Mouse (Mus musculus): ENCODE results near the gene Coasy. TPM values are rescaled to one million over a fixed set of nuclear protein-coding genes. Genes with fewer than 3 reads are reported as not detected.

Coasy gene
- polyA plus RNA-seq, 1 experiment from 2014 or later: 28.0 TPM

DNA sequence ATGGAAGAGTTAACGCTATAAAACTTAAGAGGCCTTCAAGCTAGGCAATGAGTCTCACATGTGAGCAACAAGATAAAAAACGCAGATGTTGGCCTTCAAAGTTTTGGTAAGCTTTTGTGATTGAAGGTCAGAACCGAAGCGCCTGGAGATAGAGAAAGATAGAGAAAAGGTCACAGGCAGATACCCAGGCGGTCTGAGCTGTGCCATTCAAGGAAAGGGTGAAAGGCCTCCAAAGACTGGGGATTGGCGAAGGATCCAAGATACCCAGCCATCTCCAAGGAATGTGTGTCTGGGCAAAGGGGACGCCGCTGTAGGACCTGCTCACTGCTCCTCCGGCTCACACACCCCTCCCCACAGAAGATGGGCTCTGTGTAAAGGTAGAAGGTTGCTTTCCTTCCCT is 17.4 kb upstream of the Coasy start:
- WGBS: 77% methylated on average over 9 of the region's 9 CpGs
- H3K9me3 ChIP-seq (ENCODE audit: control insufficient read depth): no peaks in the 10 kb centered on the region
- no peak overlapping the region for H3K4me2 ChIP-seq (replicated peaks; ENCODE audit: low read depth)
- no peak overlapping the region for H3K9ac ChIP-seq (ENCODE audit: low read depth, low read length)
- ATAC-seq: no peak
- no peak overlapping the region for H3K4me3 ChIP-seq (ENCODE audit: low read depth, low read length)
- H3K36me3 ChIP-seq (ENCODE audit: control insufficient read depth, insufficient read depth): peaks cover 7% of the 10 kb centered on the region
- H3K4me1 ChIP-seq (replicated peaks; ENCODE audit: control insufficient read depth, insufficient read depth, low read length): peaks cover 16% of the 10 kb centered on the region; the same call in 1 of the 2 replicates
- no peak for TF ChIP-seq CTCF (IDR thresholded peaks at IDR 0.05; ENCODE audit: low read depth)
- H3K27ac ChIP-seq (ENCODE audit: low read depth, low read length): peak overlapping the region; percentile 92; the same call in 1 of the 2 replicates
- no peaks in the 10 kb centered on the region for H3K27me3 ChIP-seq (replicated peaks; ENCODE audit: control insufficient read depth, insufficient read depth, low read length)

DNA sequence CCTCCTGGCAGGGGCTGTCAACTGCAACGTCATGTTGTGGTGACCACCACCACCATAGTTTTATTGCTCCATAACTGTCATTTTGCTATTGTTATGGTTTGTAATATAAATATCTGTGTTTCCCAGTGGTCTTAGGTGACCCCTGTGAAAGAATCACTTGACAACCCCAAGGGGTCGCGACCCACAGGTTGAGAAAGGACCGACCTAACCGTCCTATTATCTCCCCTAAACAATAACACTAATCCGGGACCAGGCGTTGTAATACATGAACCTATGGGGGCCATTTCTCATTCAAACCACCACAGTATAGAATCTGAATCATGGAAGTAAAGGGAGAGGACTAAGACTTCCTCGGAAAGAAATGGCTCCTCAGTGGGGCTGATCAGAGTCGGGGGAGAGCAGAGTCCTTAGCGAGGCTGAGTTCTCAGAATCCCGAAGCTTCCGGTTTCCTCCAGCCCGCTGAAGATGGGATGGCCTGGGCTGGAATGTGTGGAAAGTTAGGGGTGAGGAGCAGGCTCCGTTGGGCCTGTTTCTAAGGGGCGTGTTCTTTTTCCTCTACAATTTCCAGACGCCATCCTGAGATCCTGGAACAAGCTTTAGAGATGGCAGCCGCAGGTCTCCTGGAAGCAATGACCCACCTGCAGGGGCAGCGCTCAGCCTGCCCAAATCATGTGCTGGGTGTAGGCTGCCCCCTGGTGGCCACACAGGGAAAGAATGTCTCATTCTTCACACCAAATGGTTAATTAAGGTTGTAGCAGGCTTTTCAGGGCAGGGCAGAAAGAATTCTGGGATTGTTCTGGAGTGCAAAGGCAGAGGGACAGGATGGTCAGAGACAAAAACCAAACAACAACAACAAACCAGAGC is 15.6 kb upstream of the Coasy start:
- Histone ChIP-seq H3K4me2 (replicated peaks; ENCODE audit: low read depth) (peak overlapping the region; percentile 64), H3K4me3 (ENCODE audit: low read depth, low read length) (peak overlapping the region; percentile 20; the same call in 1 of the 2 replicates), H3K9me3 (ENCODE audit: control insufficient read depth) (no peaks in the 10 kb centered on the region), H3K27me3 (replicated peaks; ENCODE audit: control insufficient read depth, insufficient read depth, low read length) (no peaks in the 10 kb centered on the region), H3K4me1 (replicated peaks; ENCODE audit: control insufficient read depth, insufficient read depth, low read length) (peaks cover 16% of the 10 kb centered on the region; the same call in 1 of the 2 replicates), H3K27ac (ENCODE audit: low read depth, low read length) (no peak overlapping the region), H3K36me3 (ENCODE audit: control insufficient read depth, insufficient read depth) (peaks cover 7% of the 10 kb centered on the region; the same call in 1 of the 2 replicates), H3K9ac (ENCODE audit: low read depth, low read length) (no peak overlapping the region)
- no peak for ATAC-seq
- WGBS: 19% methylated on average over 18 of the region's 18 CpGs
- peak; percentile 99 for TF ChIP-seq CTCF (IDR thresholded peaks at IDR 0.05; ENCODE audit: low read depth)

DNA sequence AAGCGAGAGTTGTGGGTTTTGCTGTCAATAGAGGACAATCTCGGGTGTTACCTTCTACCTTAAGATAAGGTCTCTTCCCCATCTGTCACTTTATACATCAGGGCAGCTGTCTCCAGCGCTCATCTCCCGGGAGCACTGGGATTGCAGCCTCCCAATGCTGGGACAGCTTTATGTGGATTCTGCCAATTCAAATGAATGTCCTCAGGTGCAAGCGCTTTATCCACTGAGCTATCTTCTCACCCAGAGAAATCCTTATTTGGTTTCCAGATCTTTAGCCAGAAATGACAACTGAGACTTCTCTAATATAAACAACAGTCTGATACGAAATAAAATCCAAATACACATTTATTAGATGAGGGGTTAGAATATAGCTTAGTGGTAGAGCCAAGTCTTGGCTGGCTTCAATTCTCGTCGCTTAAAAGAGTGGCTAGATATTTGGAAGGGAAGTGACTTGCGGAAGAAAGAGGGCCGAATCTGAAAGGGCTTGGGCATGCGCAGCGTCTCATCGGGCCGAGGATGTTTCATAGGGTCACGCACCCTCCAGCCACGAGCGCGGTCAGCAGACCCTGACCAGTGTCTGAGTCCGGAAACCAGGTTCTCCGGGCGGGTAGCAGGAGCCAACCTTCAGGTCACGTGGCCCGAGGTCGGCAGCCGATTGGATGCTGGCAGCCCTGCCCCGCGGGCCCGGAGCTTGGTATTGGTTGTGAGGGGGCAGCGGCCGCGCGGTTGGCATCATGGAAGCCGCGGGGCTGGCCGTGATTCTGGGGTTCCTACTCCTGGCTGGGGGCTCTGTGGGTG is 12.8 kb upstream of the Coasy start, which contains the start of gene Naglu:
Naglu (plus strand) TSS at position 622 of the 798 bp plus-strand sequence.
- H3K27ac ChIP-seq (ENCODE audit: low read depth, low read length): no peak within 1 kb of the TSS
- H3K36me3 ChIP-seq (ENCODE audit: control insufficient read depth, insufficient read depth): no peaks in the 10 kb centered on the region
- peak within 1 kb of the TSS; percentile 78 for H3K4me3 ChIP-seq (ENCODE audit: low read depth, low read length)
- peak; percentile 84 for ATAC-seq
- peak within 1 kb of the TSS; percentile 99 for H3K4me2 ChIP-seq (replicated peaks; ENCODE audit: low read depth)
- H3K9me3 ChIP-seq (ENCODE audit: control insufficient read depth): no peaks in the 10 kb centered on the region
- no peak for TF ChIP-seq CTCF (IDR thresholded peaks at IDR 0.05; ENCODE audit: low read depth)
- H3K9ac ChIP-seq (ENCODE audit: low read depth, low read length): peak within 1 kb of the TSS; percentile 53
- H3K4me1 ChIP-seq (replicated peaks; ENCODE audit: control insufficient read depth, insufficient read depth, low read length): peaks cover 4% of the 10 kb centered on the region; the same call in 1 of the 2 replicates
- no peaks in the 10 kb centered on the region for H3K27me3 ChIP-seq (replicated peaks; ENCODE audit: control insufficient read depth, insufficient read depth, low read length)
- 4% methylated on average over 35 of the region's 35 CpGs for WGBS

DNA sequence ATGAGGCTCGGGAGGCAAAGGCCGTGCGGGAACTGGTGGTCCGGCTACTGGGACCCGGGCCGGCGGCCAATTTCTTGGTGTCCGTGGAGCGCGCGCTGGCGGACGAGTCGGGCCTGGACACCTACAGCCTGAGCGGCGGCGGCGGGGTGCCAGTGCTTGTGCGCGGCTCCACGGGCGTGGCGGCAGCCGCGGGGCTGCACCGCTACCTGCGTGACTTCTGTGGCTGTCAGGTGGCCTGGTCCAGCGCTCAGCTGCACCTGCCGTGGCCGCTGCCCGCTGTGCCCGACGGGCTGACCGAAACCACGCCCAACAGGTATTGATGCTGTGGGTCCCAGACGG is 12.2 kb upstream of the Coasy start:
- H3K27ac ChIP-seq (ENCODE audit: low read depth, low read length): no peak overlapping the region

DNA sequence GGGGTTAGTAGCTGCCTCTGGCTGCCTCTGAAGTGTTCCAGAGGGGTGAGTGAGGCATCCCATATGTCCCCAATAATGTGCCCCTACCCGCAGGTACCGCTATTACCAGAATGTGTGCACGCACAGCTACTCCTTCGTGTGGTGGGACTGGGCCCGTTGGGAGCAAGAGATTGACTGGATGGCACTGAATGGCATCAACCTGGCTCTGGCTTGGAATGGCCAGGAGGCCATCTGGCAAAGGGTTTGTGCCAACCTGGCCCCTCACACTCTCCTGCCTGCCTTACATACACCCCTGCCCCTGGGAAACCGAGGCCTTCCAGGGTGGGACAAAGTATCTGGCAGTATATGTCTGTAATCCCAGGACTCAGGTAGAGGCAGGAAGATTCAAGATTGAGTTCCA is 11.4 kb upstream of the Coasy start:
- H3K4me1 ChIP-seq (replicated peaks; ENCODE audit: control insufficient read depth, insufficient read depth, low read length): peaks cover 3% of the 10 kb centered on the region; the same call in 1 of the 2 replicates
- peaks cover under 1% of the 10 kb centered on the region; the same call in 1 of the 2 replicates for H3K36me3 ChIP-seq (ENCODE audit: control insufficient read depth, insufficient read depth)
- WGBS: 72% methylated on average over 6 of the region's 6 CpGs
- no peak overlapping the region for H3K27ac ChIP-seq (ENCODE audit: low read depth, low read length)
- no peak for ATAC-seq
- H3K27me3 ChIP-seq (replicated peaks; ENCODE audit: control insufficient read depth, insufficient read depth, low read length): no peaks in the 10 kb centered on the region
- TF ChIP-seq CTCF (IDR thresholded peaks at IDR 0.05; ENCODE audit: low read depth): no peak
- no peak overlapping the region for H3K4me3 ChIP-seq (ENCODE audit: low read depth, low read length)
- H3K4me2 ChIP-seq (replicated peaks; ENCODE audit: low read depth): no peak overlapping the region
- H3K9me3 ChIP-seq (ENCODE audit: control insufficient read depth): no peaks in the 10 kb centered on the region
- H3K9ac ChIP-seq (ENCODE audit: low read depth, low read length): no peak overlapping the region

More for the DNA sequence above, 12.2 kb upstream of the Coasy start:
- Histone ChIP-seq H3K9ac (ENCODE audit: low read depth, low read length) (peak overlapping the region; percentile 53), H3K4me1 (replicated peaks; ENCODE audit: control insufficient read depth, insufficient read depth, low read length) (peaks cover 4% of the 10 kb centered on the region; the same call in 1 of the 2 replicates), H3K9me3 (ENCODE audit: control insufficient read depth) (no peaks in the 10 kb centered on the region), H3K4me2 (replicated peaks; ENCODE audit: low read depth) (peak overlapping the region; percentile 99), H3K36me3 (ENCODE audit: control insufficient read depth, insufficient read depth) (no peaks in the 10 kb centered on the region), H3K27me3 (replicated peaks; ENCODE audit: control insufficient read depth, insufficient read depth, low read length) (no peaks in the 10 kb centered on the region), H3K4me3 (ENCODE audit: low read depth, low read length) (peak overlapping the region; percentile 78)
- ATAC-seq: peak; percentile 63
- WGBS: 0% methylated on average over 30 of the region's 36 CpGs
- no peak for TF ChIP-seq CTCF (IDR thresholded peaks at IDR 0.05; ENCODE audit: low read depth)
